Mouse (Mus musculus) cerebellum, postnatal 10 days (tissue): ENCODE results near the gene Adamtsl1.
A peak's percentile ranks its signal among the peaks of the same experiment; 100 is the strongest.

Source experiments
- DNase-seq, 2 experiments: peaks; one replicate each; pipeline ENCODE4 v3.0.0; 2021; ENCODE audit warnings: mixed read lengths in 2 of 2

Gene Adamtsl1

DNA sequence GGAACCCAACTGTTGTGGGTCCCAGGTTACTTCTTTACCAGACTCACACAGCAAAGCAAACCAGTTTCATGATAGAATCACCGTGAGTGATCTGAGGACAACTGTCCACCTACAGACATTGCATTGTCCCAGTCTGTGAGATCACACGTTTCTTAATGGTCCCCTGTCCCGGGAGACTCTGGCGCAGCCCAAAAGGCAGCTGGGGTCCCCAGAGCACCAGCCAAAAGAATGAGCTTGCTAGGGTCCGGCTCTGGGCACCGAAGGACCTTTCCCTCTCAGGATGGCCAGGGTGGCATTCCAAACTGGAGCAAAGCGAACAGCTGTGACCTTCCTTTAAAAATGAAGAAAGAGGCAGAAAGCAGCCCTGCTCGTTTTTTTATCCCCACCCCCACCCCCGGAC lies at the start of gene Adamtsl1:
Gene Adamtsl1 (plus strand): TSS at position 381 of the 400 bp plus-strand sequence.
- DNase-seq = no peak

DNA sequence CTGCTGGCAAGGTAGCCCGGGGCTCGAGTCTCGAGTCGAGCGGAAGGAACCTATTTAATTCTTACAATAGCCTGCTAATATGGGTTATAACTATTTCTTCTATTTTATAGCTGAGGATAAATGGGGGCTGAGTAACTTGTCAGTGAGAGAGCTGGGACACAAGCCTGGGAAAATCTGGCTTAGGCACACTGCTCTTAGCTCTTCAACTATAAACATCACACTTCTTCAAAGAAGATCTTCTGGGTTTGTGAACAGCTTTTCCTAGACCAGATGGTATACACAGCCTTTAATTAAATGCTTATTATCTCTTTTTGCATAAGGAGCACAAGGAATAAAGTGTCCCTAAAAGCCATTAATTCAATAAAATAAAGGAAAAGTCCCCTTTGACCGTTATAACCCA lies 30.4 kb upstream of the Adamtsl1 start:
- DNase-seq = no peak

DNA sequence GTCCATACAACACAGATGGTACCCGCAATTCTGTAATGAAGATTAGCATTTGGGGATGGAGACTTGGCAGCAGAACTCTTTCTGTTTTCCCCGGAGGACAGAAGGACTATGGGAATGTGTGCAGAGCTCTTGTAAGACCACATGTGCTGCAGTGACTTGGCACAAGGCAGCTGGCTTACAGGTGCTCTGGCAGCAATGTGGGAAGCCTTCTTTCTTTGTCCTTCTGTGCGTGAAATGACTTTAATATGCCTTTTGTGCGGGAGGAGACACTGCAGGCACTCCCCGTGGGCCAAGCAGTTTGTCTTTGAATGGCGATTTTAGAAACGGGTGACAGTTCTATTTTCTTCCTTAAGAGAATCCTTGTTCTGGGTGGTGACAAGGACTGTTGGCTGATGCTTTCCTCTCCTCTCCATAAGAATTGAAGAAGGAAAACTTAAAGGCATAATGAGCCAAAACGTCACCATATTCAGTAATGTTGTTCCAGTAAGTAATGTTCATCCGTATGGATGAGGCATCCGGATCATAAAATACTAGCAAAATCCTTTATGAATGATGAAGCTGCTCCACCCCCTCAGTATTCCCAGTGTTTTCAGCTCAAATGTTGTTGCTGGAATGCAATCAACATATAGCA lies 27.5 kb upstream of the Adamtsl1 start:
- peak; percentile 29 to 43 for DNase-seq

DNA sequence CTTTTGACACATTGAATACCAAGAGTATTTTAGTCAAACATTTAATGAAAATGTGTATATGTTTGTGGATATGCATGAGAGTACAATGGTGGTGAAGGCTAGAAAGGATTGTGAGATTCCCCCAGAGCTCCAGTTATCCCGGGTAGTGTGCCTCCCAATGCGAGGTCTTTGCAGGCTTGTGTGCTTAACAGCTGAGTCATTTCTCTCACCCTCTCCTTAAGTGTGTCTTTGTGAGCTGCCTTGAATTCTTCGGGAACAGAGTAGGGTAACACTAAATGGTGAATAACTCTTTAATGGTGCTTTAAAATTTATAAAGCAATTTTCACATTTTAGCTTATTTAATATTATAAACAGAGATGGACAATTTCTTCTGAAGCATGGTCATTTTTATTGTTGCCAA lies 8.3 kb upstream of the Adamtsl1 start:
- no peak for DNase-seq

GRCm38 (mm10) chr4:85506976-85507375 lies 7.0 kb upstream of the Adamtsl1 start:
- no peak for DNase-seq

DNA sequence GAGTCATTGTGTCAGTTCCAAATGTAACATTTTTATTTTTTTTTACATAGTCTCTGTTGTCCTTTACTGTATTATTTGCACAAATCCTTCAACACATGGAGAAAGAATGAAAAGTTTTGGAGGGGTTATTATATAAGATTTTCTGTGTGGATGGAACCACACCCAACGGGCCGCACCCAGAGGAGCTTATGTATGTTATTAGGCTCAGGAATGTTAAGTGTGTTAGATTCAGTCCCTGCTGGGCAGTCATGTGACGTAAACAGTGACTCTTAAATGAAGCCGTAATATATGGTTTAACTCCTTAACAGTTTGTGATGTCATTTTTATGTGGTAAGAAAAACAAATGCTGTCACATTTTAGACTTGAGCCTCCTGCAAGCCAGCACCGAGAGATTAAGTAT lies 6.5 kb upstream of the Adamtsl1 start:
- no peak for DNase-seq

GRCm38 (mm10) chr4:85513288-85513687 lies 684 bp upstream of the Adamtsl1 start:
- peak; percentile 11 to 22 for DNase-seq

GRCm38 (mm10) chr4:85514205-85514681 lies 271 bp downstream of the Adamtsl1 start:
- DNase-seq = peak; percentile 73 to 74

DNA sequence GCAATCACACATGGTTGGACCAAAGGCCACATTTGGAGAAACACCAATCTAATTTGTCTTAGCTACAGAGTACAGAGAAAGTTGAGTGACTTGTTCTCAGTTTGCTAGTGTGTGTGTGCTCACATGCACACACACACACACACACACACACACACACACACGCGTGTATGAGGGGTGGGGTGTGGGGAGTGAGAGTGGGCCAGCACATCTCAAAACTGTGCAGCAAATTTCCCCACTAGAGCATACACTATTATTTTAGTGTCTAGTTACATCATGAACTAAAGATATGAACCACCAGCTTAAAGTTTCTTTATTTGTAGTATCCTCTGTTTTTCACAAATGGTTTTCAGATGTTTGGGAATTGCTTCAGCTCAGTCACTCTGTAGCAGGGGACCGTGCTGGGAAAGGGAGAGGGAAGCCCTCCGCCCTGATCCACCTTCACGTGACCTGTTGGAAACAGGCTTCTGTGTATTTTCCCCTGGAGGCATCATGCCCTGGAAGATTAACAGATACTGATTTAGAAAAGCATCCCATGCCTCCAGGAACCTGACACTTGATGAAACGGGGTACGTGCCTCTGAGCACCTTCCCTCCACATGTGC lies 13.1 kb downstream of the Adamtsl1 start:
- no peak for DNase-seq

- DNase-seq = no peak
These were observed 15.9 kb downstream of the Adamtsl1 start for GRCm38 (mm10) chr4:85529852-85530251.

DNA sequence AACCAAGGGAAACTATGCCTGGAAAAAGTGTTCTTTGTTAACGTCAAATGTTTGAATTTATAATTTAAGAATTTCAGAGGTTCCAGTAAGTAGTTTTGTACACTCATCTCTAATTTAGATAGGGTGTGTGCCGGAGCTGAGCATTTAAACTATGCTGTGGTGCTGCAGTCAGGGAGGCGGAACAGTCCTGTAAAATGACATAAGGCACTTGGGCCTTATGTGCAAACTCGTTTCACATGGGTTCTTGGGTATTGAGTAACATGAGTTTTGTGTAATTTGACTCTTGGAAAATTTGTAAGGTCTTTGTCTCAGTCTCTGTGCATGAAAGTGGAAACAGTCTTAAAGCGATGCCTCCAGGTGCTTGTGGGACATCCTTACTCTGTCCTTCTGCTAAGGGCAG lies 25.7 kb downstream of the Adamtsl1 start:
- DNase-seq = no peak

DNA sequence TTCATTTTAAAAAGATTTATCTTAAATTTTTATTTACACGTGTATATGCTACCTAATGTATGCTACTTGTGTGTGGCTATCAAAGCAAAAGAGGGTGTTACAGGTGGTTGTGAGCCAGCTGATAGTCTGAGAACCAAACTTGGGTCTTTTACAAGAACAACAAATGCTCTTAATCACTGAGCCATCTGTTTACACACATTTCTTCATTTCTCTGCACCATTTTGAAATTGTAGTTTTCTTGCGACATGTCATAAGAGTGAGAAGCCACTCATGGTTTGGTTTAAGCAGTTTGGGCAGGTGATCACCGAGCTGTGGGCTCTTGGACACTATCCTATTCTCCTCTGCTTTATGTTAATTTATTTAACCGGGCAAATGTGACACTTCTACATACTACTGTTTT lies 29.2 kb downstream of the Adamtsl1 start:
- no peak for DNase-seq

GRCm38 (mm10) chr4:85554696-85555095 lies 40.7 kb downstream of the Adamtsl1 start:
- DNase-seq = no peak

- DNase-seq = no peak
These were observed 45.8 kb downstream of the Adamtsl1 start for GRCm38 (mm10) chr4:85559753-85560152.

DNA sequence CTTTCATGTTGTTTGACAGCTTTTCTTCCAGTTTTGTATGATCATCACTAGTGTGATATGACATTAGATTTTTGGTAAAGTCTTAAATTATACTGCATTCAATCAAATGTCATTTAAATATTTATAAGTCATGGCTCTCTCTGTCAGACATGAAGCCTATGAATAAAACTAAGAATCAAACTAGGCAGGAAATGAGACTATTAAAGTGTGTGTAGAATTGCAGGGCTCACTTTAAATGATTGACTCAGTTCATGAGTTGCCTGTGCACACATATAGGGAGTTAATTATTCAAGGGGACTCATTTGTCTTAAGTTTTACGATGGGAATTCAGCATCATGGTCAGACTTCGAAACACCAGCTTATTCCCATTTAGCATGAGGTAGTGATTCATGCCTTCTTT lies 71.5 kb downstream of the Adamtsl1 start:
- DNase-seq = no peak

DNA sequence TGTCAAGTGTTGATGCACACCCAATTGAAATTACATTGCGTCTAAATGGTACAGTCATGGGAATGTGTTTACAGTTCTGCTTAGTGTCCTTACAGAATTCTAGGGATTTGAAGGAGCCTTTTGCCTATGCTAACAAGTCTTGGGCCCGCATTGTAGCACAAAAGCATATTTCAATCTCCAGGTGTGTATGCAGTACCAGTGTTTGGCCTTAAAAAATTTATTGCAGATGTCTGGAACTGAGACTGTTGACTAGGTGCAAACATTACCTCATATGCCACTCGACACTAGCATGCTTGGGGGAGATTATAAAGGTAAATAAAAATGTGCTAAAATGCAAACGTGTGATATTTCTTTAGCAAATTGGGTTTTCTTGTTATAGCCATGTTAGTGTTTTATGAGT lies 75.0 kb downstream of the Adamtsl1 start:
- no peak for DNase-seq

- DNase-seq = no peak
These were observed 77.1 kb downstream of the Adamtsl1 start for GRCm38 (mm10) chr4:85591037-85591436.

DNA sequence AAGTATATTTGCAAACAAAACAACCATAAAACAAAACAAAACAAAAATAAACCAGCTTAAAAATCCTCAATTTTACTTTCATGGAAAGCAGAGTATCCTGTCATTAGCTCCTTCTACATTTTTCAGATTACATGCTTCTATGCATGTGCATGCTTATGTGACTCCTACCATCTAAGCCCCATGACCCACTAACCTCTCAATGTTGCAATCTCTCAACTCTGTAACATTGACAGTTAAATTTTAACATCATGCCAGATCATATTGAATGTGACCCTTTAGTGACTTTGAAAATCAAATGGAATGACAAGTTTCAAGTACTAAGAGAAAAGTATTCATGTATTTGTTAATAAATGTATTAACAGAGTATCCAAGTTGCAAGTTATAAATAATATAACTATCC lies 80.2 kb downstream of the Adamtsl1 start:
- no peak for DNase-seq

DNA sequence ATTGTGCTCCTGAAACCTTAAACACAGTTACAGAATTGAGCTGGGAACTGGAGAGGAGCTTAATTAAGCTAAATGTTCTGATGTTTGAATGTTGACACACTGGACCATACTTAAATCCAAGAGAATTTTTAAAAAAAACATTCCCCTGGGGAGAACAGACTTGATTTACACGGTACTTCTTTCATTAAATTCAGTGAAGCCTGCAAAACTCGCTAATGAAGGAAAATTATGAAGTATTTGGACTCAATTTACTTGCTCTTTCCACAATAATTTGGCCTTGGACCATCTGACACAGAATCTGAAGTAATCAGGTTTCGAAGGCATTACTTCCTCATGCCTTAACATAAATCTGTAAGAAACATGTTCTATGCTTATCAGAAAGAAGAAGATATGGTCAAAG lies 99.4 kb downstream of the Adamtsl1 start:
- DNase-seq = no peak

- DNase-seq = no peak
These were observed 104.8 kb downstream of the Adamtsl1 start for GRCm38 (mm10) chr4:85618746-85619145.

GRCm38 (mm10) chr4:85619261-85619660 lies 105.3 kb downstream of the Adamtsl1 start:
- DNase-seq = no peak

- no peak for DNase-seq
These were observed 115.4 kb downstream of the Adamtsl1 start for GRCm38 (mm10) chr4:85629381-85629780.

GRCm38 (mm10) chr4:85669271-85669670 lies 155.3 kb downstream of the Adamtsl1 start:
- DNase-seq = no peak

DNA sequence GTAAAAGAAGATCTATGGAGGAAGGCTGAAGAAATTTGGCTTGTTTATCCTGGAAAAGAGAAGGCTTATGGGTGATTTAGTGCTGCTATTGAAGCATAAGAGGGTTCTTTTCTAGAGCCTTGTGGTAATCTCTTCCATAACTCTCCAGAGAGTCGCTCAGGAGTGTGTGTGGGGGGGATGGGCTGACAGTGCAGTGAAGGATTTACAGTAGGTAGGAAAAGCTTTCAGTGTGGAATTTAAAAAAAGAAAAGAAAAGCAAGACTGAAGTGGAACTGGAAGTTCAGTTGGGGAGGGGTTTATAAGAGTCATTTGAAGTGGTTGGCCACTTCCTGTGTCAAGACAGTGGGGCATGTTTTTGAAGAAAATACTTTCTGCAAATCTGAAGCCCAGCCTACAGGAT lies 155.8 kb downstream of the Adamtsl1 start:
- DNase-seq = no peak

GRCm38 (mm10) chr4:85672290-85672689 lies 158.3 kb downstream of the Adamtsl1 start:
- no peak for DNase-seq
